Mouse (Mus musculus): ENCODE measurements around the gene Ak2.
A peak's percentile ranks its signal among the peaks of the same experiment; 100 is the strongest.

The Ak2 gene

DNA sequence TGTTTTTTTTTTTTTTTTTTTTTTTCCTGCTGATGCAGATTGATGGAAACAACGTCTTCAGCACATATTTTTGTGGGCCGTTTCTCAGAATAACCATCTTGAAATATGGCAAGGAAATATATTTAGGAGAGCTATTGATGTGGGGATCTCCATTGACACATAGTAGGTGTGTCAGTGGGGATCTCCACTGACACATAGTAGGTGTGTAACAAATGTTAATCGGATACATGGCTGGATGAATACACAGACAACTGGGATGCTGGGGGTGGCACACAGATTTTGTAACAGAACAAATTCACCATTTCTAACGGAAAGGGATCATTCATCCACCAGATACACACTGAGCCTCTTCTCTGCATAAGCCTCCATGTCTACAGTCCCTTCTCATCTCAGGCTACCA, 58.6 kb downstream of the Ak2 start:
- no peak for DNase-seq

DNA sequence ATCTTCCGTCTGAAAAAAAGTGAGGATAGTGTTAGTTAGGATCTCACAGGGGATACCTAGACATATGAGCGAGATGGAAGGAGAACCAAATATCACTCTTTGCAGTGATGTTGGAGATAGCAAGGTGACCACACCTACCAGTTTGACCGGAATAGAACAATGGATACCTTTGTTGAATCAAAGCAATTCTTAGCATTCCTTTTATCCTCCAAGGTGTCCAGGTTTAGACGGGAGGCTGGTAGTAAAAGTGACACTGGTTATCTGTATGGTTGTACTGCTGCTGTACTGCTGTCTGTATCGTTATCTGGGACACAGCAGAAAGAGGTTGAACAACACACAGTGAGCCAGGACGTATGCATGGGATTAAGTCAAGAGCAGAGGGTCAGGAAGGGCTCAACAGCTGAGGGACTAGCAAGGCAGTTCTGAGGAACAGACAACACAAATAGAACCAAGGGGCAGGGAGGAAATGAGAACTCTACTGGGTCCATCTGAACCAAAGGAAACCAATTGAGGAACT, 59.2 kb downstream of the Ak2 start:
- DNase-seq: no peak

DNA sequence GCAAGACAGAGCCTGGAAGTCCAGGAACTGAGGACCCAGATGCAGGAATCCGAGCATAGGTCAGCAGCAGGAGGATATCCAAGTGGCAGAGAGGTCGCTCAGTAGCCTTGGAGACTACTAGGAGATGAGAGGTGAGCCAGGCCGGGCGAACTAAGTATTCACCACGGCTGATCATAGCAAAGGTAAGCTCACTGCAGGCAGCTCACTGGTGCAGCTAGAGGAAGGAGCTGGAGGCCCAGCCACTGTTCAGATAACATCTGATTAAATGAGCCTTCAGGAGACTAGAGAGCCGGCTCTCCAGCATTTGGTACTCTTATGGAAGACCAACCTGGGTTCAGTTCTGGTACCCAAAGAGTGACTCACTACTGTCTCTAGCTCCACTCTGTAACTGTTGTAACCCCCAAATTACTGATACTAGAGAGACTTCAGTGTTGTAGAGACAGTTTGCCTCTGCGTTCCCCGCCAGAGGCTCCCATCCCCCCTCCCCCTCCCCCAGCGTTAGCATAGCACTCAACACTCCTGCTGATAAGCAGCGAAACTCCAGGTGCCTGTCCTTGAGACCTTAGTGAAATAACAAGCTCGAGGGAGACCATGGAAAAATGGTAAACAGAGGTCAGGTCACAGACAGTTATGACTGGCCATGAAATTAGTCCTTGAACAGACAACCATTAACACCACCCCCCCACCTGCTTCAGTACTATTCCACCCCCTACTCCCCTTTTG, 59.9 kb downstream of the Ak2 start:
- DNase-seq: no peak

DNA sequence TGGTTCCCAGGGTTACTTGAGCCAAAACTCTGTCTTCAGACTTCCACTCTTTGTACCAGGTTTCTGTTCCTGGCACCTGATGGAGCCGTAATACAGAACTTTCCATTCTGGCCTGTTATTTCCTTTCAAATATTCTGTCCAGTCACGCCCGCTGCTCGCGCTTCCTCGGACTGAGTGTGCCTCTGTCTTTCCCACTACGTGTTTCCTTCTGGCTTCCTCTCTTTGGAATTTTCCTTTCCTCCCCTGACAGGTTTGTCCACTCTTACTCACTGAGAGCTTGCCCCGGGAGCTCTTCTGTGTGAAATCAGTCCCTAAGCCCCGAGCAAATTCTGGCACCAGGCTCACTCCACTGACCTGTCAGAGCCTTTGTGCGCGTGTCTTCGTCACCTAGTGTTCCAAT, 63.0 kb downstream of the Ak2 start:
- peak; percentile 63 for DNase-seq

DNA sequence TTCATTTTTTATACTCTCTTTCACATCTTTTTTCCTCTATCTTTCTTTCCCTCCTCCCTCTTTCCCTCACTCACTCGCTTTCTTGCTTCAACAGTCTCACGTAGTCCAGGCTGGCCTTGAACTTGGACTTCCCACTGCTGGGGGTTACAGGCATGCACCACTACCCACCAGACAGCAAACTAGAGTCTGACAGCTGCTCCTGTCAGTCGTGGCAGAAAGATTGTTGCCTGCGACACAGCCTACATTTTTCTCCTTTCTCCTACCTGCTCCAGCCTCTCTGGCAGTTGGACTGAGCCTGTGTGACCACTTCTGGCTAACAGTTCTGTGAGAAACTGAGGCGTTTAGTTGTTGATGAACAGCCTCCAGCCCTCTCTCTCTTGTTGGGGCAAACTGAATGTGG, 63.8 kb downstream of the Ak2 start:
- no peak for DNase-seq

DNA sequence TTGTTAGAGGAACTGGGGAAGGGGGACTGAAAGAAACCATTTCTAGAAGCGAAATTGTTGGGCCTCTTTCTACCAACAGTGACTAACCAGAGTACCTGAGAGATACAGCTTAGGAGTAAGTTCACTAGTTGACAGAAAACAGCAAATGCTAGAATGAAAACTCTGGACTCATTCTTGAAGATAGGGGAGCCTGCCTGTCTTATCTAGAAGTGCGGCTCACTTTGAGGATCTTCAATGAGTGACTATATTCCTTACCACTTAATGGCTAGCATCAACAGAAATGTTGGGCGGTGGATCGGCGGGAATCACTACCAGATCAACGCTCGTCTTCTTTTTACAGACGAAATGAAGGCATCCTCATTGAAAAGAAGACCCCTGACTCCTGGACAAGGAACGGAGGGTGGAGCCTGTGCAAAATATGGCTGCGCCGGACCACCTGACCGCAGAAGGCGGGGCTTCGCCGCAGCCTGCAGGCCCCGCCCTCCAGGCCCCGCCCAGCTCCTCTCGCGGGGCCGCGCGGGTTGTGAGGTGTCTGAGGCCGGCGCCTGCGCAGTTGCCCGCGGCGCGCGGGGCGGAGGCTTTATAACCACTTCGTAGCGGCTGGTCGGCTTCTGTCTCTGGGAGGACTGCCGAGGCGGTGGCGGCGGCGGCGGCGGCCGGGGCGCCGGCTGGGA, 65.9 kb downstream of the Ak2 start:
- peak; percentile 98 for DNase-seq

DNA sequence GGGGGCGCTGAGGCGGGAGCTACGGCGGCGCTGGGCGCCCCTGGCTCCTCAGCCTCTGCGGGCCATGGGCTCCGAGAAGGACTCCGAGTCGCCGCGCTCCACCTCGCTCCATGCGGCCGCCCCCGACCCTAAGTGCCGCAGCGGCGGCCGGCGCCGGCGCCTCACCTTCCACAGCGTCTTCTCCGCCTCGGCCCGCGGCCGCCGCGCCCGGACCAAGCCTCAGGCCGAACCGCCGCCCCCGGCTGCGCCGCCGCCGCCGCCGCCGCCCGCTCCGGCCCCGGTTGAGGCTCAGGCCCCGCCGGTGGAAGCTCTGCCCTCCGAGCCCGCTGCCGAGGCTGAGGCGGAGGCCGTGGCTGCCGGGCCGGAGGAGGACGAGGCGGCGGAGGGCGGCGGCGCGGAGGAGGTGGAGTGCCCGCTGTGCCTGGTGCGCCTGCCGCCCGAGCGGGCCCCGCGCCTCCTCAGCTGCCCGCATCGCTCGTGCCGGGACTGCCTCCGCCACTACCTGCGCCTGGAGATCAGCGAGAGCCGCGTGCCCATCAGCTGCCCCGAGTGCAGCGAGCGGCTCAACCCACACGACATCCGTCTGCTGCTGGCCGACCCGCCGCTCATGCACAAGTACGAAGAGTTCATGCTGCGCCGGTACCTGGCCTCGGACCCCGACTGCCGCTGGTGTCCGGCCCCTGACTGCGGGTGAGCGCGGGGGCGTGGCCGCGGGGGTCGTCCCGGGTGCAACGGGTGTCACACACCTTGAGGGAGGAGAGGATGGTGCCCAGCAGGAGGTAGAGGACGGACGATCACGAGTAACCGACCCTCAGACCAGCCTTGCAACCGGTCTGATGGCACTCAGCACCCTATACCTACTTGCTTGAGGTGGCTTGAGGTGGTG, 66.7 kb downstream of the Ak2 start, which contains the start of gene Rnf19b:
TSS of gene Rnf19b (plus strand) at position 65 of the 886 bp plus-strand sequence.
- peak; percentile 30 for DNase-seq

DNA sequence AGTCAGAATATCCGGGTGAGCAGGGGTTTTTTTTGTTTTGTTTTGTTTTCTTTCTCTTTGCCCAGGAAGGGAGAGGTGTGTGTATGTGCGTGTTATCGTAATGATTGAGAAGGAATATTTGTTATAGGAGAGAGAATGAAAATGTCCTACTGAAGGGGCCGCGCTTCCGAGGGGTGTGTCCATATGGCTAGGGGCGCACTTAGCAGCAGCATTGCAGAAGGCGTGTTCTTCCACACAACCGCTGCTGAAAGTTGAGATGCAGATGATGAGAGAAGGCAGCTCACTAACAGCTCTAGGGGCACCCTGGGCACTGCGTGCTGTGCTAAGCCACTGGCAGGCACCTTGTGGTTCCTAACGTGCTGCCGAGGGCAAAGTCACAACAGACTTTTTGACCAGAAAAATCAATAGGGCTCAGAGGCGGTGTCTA, 67.4 kb downstream of the Ak2 start:
- DNase-seq: peak; percentile 42

DNA sequence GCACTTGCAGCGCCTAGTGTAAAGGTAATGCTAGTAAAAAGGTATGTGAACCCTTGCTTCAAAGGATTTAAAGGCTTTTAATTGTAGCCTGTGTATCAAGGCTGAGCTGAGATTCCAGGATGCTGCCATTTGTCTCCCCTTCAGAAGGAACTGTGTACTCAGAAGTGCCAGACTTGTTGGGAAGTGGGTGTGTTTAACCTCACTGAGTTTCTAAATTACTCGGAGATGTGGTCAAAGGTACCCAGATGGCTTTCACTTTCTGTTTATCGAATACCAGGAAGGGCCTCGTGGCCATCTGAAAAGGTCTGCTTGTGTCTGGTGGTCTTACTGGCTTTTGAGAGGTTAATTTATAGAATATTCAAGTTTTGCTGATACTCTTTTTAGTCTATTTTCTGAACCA, 68.2 kb downstream of the Ak2 start:
- DNase-seq: peak; percentile 54

All from lung, postnatal 36 days (tissue).